Mouse (Mus musculus): Measurements from ENCODE around the gene Gm867.
A peak's percentile ranks its signal among the peaks of the same experiment; 100 is the strongest.

The Gm867 gene

GRCm38 (mm10) chr10:75940520-75940919 is at the start of gene Gm867:
Gm867 (minus strand) TSS chr10:75940672.
- no peak for DNase-seq

GRCm38 (mm10) chr10:75979432-75979831 is 39.0 kb upstream of the Gm867 start:
- no peak for DNase-seq

GRCm38 (mm10) chr10:75978835-75979157 is 38.3 kb upstream of the Gm867 start:
- no peak for DNase-seq

- no peak for DNase-seq
Measured at GRCm38 (mm10) chr10:75978119-75978834, 37.8 kb upstream of the Gm867 start.

GRCm38 (mm10) chr10:75975216-75975615 is 34.7 kb upstream of the Gm867 start:
- peak; percentile 12 for DNase-seq

GRCm38 (mm10) chr10:75973846-75974245 is 33.4 kb upstream of the Gm867 start:
- no peak for DNase-seq

GRCm38 (mm10) chr10:75954381-75954811 is 13.9 kb upstream of the Gm867 start, which contains the start of gene Gm5134:
Gm5134 (plus strand) TSS chr10:75954514.
- DNase-seq, result peak; percentile 36

GRCm38 (mm10) chr10:75951424-75952050 is 11.1 kb upstream of the Gm867 start:
- DNase-seq, result peak; percentile 70

- DNase-seq, result peak; percentile 69
Measured at GRCm38 (mm10) chr10:75950791-75951210, 10.3 kb upstream of the Gm867 start.

GRCm38 (mm10) chr10:75949053-75950045 is 8.9 kb upstream of the Gm867 start:
- DNase-seq, result no peak

GRCm38 (mm10) chr10:75948079-75948478 is 7.6 kb upstream of the Gm867 start:
- no peak for DNase-seq

GRCm38 (mm10) chr10:75945896-75946295 is 5.4 kb upstream of the Gm867 start:
- no peak for DNase-seq

- no peak for DNase-seq
Measured at GRCm38 (mm10) chr10:75945213-75945612, 4.7 kb upstream of the Gm867 start.

GRCm38 (mm10) chr10:75944066-75944772 is 3.7 kb upstream of the Gm867 start:
- DNase-seq, result peak; percentile 36

- no peak for DNase-seq
Measured at GRCm38 (mm10) chr10:75942736-75943477, 2.4 kb upstream of the Gm867 start, which contains the start of gene Vpreb3. Vpreb3 (plus strand) TSS chr10:75943057.

GRCm38 (mm10) chr10:75941042-75941824 is 761 bp upstream of the Gm867 start:
- no peak for DNase-seq

GRCm38 (mm10) chr10:75939481-75940234 is 814 bp downstream of the Gm867 start:
- DNase-seq, result no peak

GRCm38 (mm10) chr10:75937851-75938643 is 2.4 kb downstream of the Gm867 start:
- no peak for DNase-seq
